Mouse (Mus musculus) kidney, adult 9 months (tissue): ENCODE measurements around the gene Tmem150c.

Source experiments
- DNase-seq: peaks from one replicate; pipeline ENCODE4 v3.0.0; 2022

Gene Tmem150c

GRCm38 (mm10) chr5:100159638-100159973 lies at the start of gene Tmem150c:
TSS of gene Tmem150c (minus strand) at chr5:100159808.
- no peak for DNase-seq

GRCm38 (mm10) chr5:100209093-100209492 lies 49.5 kb upstream of the Tmem150c start:
- no peak for DNase-seq

GRCm38 (mm10) chr5:100206675-100207074 lies 47.1 kb upstream of the Tmem150c start:
- peak; percentile 26 for DNase-seq

GRCm38 (mm10) chr5:100205519-100206189 lies 46.0 kb upstream of the Tmem150c start:
- DNase-seq = peak; percentile 14

GRCm38 (mm10) chr5:100200805-100201204 lies 41.2 kb upstream of the Tmem150c start:
- no peak for DNase-seq

DNA sequence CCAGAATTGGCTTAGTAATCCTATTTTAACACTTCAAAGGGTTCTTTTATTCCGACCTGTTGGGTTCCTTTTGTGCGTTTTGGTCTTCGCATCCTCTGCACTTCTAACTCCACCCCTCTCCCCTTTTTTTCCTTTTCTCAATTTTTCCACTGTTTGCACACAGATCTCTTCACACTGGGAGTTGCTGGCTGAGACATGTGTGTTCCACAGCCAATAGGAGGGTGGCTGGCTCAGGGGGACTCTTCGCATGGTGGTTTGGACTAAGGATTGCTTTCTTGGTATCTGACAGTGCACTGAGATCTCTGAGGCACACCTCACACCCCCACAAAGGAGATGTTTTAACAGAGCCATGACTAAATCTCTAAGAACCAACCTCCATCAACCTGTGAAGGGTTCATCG lies 40.7 kb upstream of the Tmem150c start:
- DNase-seq = no peak

DNA sequence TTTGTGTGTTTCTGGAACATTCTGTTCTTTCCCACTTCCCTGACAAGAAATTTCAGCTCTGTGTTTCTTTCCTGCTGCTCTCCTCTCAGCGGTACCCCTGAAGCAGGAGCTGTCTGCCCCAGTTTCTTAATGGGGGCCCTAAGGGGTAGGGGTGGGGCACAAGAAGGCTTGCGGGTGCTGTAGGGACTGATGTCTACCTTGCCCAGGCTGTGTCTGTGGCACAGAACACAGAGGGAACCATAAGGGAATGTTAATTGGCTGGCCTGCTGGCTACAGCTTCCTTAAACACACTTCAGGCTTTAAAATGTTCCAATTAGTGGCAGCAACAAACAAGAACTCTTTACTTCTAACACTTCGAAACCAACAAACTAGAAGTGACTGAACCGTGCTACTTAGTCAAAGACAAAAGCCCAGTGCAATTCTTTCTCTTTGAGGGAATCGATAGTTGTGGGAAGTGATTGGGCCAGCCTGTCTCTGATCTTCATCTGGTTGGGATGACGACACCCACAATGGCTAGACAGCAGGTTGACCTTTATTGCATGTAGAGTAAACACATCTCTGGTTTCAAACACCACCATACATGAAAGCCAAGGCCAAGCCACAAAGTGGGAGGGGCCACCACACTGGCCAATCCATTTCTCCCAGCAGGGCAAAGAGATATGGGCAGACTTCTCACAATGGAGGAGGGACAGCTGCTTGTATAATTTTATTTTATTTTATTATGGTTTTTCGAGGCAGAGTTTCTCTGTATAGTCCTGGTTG lies 39.7 kb upstream of the Tmem150c start:
- DNase-seq = no peak

DNA sequence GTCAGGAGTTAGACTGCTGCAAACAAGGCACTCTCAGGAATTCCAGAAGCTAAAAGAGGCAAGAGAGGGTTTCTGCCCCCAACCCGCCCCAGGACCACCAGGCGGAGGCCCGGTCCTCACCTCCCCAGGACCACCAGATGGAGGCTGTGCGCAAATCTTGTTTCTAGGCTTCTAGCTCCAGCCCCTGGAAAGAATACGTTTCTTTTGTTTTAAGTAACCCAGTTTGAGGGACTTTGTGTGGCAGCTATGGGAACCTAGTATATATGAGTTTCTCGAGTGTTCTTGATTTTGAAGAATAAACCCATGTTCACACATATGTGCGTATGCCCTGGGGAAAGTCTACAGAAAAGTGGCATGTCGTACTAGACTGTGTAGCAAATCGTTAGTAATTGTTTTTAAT lies 37.9 kb upstream of the Tmem150c start:
- no peak for DNase-seq

DNA sequence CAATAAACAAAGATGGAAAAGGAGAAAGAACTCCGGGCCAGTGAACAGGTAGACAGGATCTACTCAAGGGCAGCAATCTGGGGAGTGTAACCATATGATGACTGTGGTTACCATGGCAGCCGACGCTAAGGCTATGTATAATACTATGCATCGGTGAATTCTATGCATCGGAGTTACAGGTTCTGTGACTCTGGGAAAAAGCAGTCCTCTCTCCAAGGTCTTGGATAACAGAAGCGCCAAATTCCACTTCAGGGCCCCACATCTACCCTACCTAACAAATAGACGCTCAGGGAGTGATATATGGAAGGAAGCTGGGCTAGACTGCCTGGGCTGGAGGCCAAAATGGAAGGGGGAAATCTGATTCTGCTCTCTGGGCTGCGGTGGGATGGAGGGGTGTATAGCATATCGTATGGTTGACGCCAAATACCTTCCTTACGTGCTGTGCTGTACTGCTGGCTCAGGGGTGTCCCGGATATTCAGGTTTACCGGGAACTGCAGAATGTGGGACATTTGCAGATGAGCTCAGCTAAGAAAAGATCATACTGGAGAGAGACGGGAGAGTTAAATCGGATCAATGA lies 37.3 kb upstream of the Tmem150c start:
- no peak for DNase-seq

DNA sequence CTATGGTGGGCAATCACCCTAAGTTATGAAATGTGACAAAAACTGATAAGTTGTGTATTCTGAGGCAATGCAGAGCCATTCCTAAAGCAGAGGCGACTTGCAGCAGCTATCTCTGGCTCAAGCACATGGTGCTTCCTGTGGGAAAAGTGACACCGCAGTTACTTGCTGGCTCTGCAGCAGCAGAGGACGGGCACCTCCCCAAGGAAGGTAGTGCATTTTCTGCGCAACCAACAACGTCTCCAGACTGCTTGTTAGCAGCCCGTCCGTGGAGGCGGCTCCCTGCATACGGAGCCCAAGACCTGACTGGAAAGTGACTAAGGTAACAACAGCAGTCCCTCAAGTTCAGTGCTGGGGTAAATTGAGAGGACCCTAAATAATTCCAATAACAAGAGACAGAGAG lies 36.8 kb upstream of the Tmem150c start:
- no peak for DNase-seq

GRCm38 (mm10) chr5:100191438-100192190 lies 32.0 kb upstream of the Tmem150c start:
- no peak for DNase-seq

DNA sequence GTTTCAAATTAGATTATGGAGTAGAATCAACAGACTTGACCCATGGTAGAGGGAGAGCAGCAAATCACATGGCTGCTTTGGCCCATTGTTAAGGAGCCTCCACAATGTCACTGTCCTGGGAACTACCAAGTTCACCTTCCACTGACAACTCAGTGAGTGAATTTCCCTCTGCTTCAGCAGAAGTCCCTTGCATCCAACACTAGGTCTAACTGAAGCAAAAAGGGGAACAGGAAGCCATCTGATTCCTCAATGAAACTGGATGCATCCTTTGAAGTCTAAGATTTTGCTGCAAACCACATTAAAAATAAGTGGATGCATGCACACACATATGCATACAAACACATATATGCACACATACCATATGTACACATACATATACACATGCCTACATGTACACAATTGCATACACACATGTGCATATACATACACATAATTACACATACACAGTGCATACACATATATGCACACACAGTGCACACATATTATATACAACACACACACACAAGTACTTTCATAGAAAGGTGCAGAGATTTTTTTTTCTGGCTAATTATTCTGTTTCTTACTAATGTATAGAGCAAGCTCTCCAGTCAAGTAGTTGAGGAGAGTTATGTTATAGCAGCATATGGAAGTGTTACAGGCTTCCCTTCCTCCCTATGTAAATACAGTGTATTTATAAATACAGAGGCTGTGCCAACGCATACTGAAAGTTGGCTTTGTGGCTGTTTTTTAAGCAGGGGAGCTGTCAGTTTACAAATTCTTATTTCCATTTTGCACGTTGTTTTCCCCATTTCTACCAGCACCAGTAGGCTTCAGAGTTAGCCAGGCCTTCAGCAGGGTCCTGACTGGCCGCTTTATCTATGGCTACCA lies 27.7 kb upstream of the Tmem150c start:
- no peak for DNase-seq

- no peak for DNase-seq
Observed at GRCm38 (mm10) chr5:100186618-100187017, 27.0 kb upstream of the Tmem150c start.

DNA sequence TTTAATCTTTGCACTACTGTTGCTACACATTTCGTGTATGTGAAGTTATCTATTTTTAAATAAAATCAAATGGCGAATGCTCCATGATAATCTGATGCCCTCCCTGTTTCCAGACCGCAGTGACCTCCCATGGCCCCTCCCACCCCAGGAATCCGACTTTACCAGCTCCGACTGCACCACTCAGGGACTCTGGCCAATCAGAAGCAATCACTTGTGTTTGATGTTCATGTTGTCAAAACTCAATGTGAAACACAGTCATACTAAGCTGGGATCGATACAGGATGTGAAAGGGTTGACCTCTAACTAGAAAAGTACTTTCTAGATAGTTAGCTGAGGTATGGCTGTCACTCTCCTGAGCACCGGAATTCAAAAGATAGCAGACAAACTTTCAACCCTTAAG lies 26.3 kb upstream of the Tmem150c start:
- DNase-seq = no peak

GRCm38 (mm10) chr5:100181011-100181410 lies 21.4 kb upstream of the Tmem150c start:
- no peak for DNase-seq

DNA sequence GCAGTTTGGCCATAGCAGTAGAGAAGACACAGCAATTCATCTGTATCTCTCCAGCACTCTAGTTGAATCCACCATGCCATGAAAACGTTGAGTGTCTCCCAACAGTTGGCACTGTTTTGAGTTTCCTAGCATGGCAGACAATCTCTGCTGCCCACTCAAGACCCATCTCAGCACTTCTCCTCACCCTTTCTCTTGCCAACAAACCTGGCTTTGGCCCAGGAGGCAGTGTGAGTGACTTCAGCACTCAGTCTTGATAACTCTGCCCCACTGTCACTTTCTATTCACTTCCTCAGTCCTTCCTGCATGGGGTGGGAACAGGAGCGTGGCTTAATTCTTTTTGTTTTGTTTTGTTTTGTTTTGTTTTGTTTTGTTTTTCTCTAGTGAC lies 19.2 kb upstream of the Tmem150c start:
- DNase-seq = no peak

GRCm38 (mm10) chr5:100178122-100178780 lies 18.6 kb upstream of the Tmem150c start:
- DNase-seq = no peak

- DNase-seq = no peak
Observed at GRCm38 (mm10) chr5:100177547-100177946, 17.9 kb upstream of the Tmem150c start.

DNA sequence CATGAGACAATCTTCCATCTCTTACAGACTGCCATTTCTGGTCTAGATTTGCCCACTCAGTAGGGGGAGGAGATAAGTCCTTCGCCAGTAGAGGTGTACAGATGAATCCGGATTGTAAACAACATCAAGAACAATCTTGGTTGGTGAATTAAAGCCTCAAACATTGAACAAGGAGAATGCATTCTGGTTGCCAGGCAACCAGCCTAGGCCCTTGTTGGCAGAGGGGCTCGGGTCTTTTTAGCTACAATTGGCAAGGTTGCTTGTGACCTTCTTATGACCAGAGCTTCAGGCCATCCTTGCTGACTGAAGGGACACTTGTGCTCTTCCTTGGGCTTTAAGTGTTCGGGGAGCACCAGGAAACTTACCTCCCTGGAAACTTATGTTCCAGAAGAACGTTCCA lies 16.5 kb upstream of the Tmem150c start:
- DNase-seq = no peak

- no peak for DNase-seq
Observed at GRCm38 (mm10) chr5:100175582-100175981, 16.0 kb upstream of the Tmem150c start.

DNA sequence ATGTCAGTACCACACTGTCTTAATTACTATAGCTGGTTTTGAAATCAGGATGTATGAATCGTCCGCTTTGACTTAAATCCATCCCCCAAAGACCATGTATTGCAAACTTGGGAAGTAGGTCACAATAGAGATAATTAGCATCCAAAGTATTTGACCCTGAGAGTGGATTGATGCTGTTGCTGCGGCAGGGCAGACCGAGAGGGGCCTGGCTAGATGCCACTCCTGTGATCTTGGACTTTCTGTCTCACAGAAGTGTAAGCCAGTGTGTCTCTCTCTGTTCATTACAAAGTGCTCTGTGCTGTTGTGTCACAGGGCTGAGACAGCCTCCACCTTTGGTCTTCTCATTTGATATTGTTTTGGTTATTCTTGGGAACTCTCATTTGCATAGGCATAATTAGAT lies 12.5 kb upstream of the Tmem150c start:
- DNase-seq = no peak
